Mouse (Mus musculus): ENCODE data around the gene Rgs7. TPM values are rescaled to one million over a fixed set of nuclear protein-coding genes. Genes with fewer than 3 reads are reported as not detected.

Rgs7 gene
- polyA plus RNA-seq, 2 experiments from 2014 or later = not detected

DNA sequence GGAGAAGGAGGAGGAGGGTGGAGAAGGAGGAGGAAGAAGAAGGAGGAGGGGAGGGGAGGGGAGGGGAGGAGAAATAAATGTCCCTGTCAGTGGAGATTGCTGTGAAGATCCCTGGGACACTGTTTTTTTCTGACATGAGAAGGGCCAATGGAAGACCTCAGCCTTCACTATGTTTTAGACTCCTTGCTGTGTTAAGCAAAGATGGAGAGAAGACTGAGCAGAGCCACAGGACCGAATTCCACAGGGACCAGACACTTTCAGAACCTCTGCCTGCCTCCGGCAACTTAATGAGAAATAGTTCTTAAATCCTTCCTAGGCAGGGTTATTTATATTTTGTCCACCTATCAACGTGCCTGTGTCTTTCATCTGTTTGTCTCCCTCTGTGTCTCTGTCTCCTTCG, 464.0 kb downstream of the Rgs7 start:
- ATAC-seq = no peak

GRCm38 (mm10) chr1:175025781-175026309, 466.5 kb downstream of the Rgs7 start:
- no peak for ATAC-seq

DNA sequence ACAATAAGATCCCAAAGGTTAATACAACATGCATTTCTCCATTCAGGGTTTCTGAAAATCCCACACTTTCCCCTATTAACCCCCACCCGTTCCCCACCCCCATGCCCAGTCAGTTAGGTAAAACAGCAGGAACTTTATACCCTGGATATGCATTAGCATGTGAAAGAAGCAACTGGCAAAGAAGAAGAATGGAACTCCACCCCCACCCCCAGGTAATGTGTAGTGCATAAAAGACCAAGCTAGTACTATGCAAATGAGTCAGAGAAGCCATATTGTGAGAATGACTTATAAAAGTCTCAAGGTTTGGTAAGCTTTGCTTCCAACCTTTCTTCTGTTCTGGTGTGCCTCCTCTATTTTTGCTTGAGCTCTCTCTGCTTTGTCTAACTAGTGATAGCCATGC, 468.2 kb downstream of the Rgs7 start:
- ATAC-seq = no peak

Other genes starting within 250 kb of the Rgs7 start
- gene Kmo, start 127.9 kb upstream of the Rgs7 start, polyA plus RNA-seq (2017; shearing (Covaris generic)) = 1 to 10 TPM in 1 of 2 experiments, under 1 TPM in 1; 0.86 to 1.2 TPM
- gene Fh1, start 133.1 kb upstream of the Rgs7 start, polyA plus RNA-seq (2017; shearing (Covaris generic)) = 10 to 100 TPM; 55.8 to 66.7 TPM
- gene Opn3, start 200.3 kb upstream of the Rgs7 start, polyA plus RNA-seq (2017; shearing (Covaris generic)) = not detected
- gene Chml, start 200.4 kb upstream of the Rgs7 start, polyA plus RNA-seq (2017; shearing (Covaris generic)) = under 1 TPM; 0.22 to 0.44 TPM
- not detected for gene Wdr64, start 206.1 kb upstream of the Rgs7 start, polyA plus RNA-seq (2017; shearing (Covaris generic))